Mouse (Mus musculus): ENCODE measurements at regions not wholly inside any gene's neighbourhood (a gene's known extent, or its start where the extent isn't known, plus 50 kb on each side); places are given as distances from the start of the nearest gene placed in this dataset.

- DNase-seq (ENCODE audit: low read depth, low spot score), result no peak
Measured at GRCm38 (mm10) chr3:61255232-61255631, 106.2 kb upstream of the Rap2b start.

GRCm38 (mm10) chr3:61255643-61256042 is 105.8 kb upstream of the Rap2b start:
- DNase-seq (ENCODE audit: low read depth, low spot score), result no peak

GRCm38 (mm10) chr3:61268453-61269335 is 92.7 kb upstream of the Rap2b start:
- DNase-seq (ENCODE audit: low read depth, low spot score), result peak; percentile 47

GRCm38 (mm10) chr3:61285924-61286520 is 75.4 kb upstream of the Rap2b start:
- DNase-seq (ENCODE audit: low read depth, low spot score), result no peak

- DNase-seq (ENCODE audit: low read depth, low spot score), result no peak
Measured at GRCm38 (mm10) chr3:61288195-61288594, 73.2 kb upstream of the Rap2b start.

- DNase-seq (ENCODE audit: low read depth, low spot score), result no peak
Measured at GRCm38 (mm10) chr3:61294855-61295254, 66.6 kb upstream of the Rap2b start.

GRCm38 (mm10) chr3:61297290-61297689 is 64.1 kb upstream of the Rap2b start:
- no peak for DNase-seq (ENCODE audit: low read depth, low spot score)

- DNase-seq (ENCODE audit: low read depth, low spot score), result no peak
Measured at GRCm38 (mm10) chr3:61302214-61302613, 59.2 kb upstream of the Rap2b start.

GRCm38 (mm10) chr3:61303485-61303884 is 58.0 kb upstream of the Rap2b start:
- peak; percentile 32 for DNase-seq (ENCODE audit: low read depth, low spot score)

GRCm38 (mm10) chr3:61306306-61306705 is 55.1 kb upstream of the Rap2b start:
- DNase-seq (ENCODE audit: low read depth, low spot score), result no peak

- DNase-seq (ENCODE audit: low read depth, low spot score), result no peak
Measured at GRCm38 (mm10) chr3:61308764-61309163, 52.7 kb upstream of the Rap2b start.

- DNase-seq (ENCODE audit: low read depth, low spot score), result no peak
Measured at GRCm38 (mm10) chr3:61309197-61309596, 52.2 kb upstream of the Rap2b start.

All from mesoderm, embryonic 11.5 days (tissue).